Mouse (Mus musculus): Measurements from ENCODE around the gene 1810062G17Rik. TPM values are rescaled to one million over a fixed set of nuclear protein-coding genes. Genes with fewer than 3 reads are reported as not detected.

1810062G17Rik gene
- total RNA-seq, 1 experiment = 1.3 TPM

DNA sequence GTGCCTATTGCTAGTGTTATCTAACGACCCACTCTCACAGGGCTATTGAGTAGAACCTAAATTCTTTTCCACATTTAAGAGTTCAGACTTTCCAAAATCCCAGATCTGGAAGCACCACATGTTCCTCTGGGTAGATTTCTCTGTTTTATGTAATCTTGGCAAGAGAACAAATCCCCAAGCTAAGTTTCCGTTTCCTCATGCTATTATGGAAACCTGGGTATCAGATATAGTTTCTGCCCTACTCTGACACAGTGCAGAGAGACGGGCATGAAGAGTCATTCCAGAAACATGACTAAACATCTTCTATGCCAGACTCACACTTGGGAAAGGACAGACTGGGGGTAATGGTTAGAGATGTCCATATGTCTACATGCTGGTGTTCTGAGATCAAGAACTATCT is 48.7 kb downstream of the 1810062G17Rik start:
- Histone ChIP-seq H3K9ac (ENCODE audit: insufficient read depth, low read depth, low read length, poor library complexity, severe bottlenecking) (no peak overlapping the region), H3K36me3 (ENCODE audit: control insufficient read depth, insufficient read depth, low read length, poor library complexity, severe bottlenecking) (no peaks in the 10 kb centered on the region), H3K9me3 (ENCODE audit: control insufficient read depth, insufficient read depth, low read depth, low read length) (no peaks in the 10 kb centered on the region), H3K4me1 (ENCODE audit: control insufficient read depth in 2 of 2, insufficient read depth in 2 of 2, low read length in 2 of 2, poor library complexity in 1 of 2) (peaks cover 3 to 10% of the 10 kb centered on the region in 2 experiments), H3K27ac (ENCODE audit: insufficient read depth, low read depth, low read length, poor library complexity, severe bottlenecking) (no peak overlapping the region), H3K4me3 (ENCODE audit: insufficient read depth in 1 of 2, low read depth in 1 of 2, low read length in 2 of 2, poor library complexity in 1 of 2, severe bottlenecking in 1 of 2) (no peak overlapping the region)
- TF ChIP-seq ZC3H11A (IDR thresholded peaks at IDR 0.05; ENCODE audit: borderline replicate concordance, low read depth, low read length) = no peak
- TF ChIP-seq MAFK (IDR thresholded peaks at IDR 0.05; ENCODE audit: insufficient read depth, low read depth, low read length) = no peak
- TF ChIP-seq HCFC1 (IDR thresholded peaks at IDR 0.05; ENCODE audit: borderline replicate concordance, insufficient read depth, low read length) = no peak
- TF ChIP-seq CHD2 (IDR thresholded peaks at IDR 0.05; ENCODE audit: low read depth, low read length) = no peak
- no peak for TF ChIP-seq ZNF384 (IDR thresholded peaks at IDR 0.05; ENCODE audit: low read depth, low read length)
- in situ Hi-C loops (cut with MboI; ENCODE audit: low sequenced_read_pairs in 2 of 2, unreplicated experiment in 2 of 2) = no loop called here
- no peak for DNase-seq (ENCODE audit: low read depth, low spot score)

DNA sequence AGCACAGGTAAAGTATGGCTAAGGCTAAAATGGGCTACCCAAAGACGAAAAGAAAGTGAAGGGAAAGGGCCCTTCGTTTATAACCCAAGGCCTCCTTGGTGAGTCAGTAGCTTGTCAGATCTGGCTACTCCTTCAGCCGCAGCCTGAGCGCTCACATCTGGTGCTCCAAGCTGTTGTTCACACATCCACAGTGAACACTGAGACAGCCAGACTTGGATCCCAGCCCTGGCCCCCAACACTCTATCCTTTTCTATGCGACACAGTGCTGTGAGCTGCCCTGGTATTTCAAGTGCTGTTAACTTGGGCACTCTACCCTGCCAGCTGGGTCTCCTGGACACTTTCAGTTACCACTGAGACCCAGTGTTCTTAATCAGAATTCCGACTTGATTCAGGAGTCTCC is 54.6 kb downstream of the 1810062G17Rik start:
- Histone ChIP-seq H3K9ac (ENCODE audit: insufficient read depth, low read depth, low read length, poor library complexity, severe bottlenecking) (no peak overlapping the region), H3K36me3 (ENCODE audit: control insufficient read depth, insufficient read depth, low read length, poor library complexity, severe bottlenecking) (no peaks in the 10 kb centered on the region), H3K9me3 (ENCODE audit: control insufficient read depth, insufficient read depth, low read depth, low read length) (no peaks in the 10 kb centered on the region), H3K27ac (ENCODE audit: insufficient read depth, low read depth, low read length, poor library complexity, severe bottlenecking) (no peak overlapping the region), H3K4me3 (ENCODE audit: insufficient read depth in 1 of 2, low read depth in 1 of 2, low read length in 2 of 2, poor library complexity in 1 of 2, severe bottlenecking in 1 of 2) (no peak overlapping the region), H3K4me1 (ENCODE audit: control insufficient read depth in 2 of 2, insufficient read depth in 2 of 2, low read length in 2 of 2, poor library complexity in 1 of 2) (peaks cover 0 to 2% of the 10 kb centered on the region in 2 experiments; a peak in 1 of 4 replicates)
- no peak for TF ChIP-seq HCFC1 (IDR thresholded peaks at IDR 0.05; ENCODE audit: borderline replicate concordance, insufficient read depth, low read length)
- TF ChIP-seq CHD2 (IDR thresholded peaks at IDR 0.05; ENCODE audit: low read depth, low read length) = no peak
- no peak for TF ChIP-seq ZNF384 (IDR thresholded peaks at IDR 0.05; ENCODE audit: low read depth, low read length)
- TF ChIP-seq MAFK (IDR thresholded peaks at IDR 0.05; ENCODE audit: insufficient read depth, low read depth, low read length) = no peak
- TF ChIP-seq ZC3H11A (IDR thresholded peaks at IDR 0.05; ENCODE audit: borderline replicate concordance, low read depth, low read length) = no peak
- in situ Hi-C loops (cut with MboI; ENCODE audit: low sequenced_read_pairs in 2 of 2, unreplicated experiment in 2 of 2) = no loop called here
- DNase-seq (ENCODE audit: low read depth, low spot score) = no peak

- H3K4me3 ChIP-seq (ENCODE audit: insufficient read depth in 1 of 2, low read depth in 1 of 2, low read length in 2 of 2, poor library complexity in 1 of 2, severe bottlenecking in 1 of 2) = no peak overlapping the region
- no peaks in the 10 kb centered on the region for H3K36me3 ChIP-seq (ENCODE audit: control insufficient read depth, insufficient read depth, low read length, poor library complexity, severe bottlenecking)
- no peak overlapping the region for H3K9ac ChIP-seq (ENCODE audit: insufficient read depth, low read depth, low read length, poor library complexity, severe bottlenecking)
- H3K27ac ChIP-seq (ENCODE audit: insufficient read depth, low read depth, low read length, poor library complexity, severe bottlenecking) = no peak overlapping the region
- in situ Hi-C loops (cut with MboI; ENCODE audit: low sequenced_read_pairs in 2 of 2, unreplicated experiment in 2 of 2) = no loop called here
- H3K4me1 ChIP-seq (ENCODE audit: control insufficient read depth in 2 of 2, insufficient read depth in 2 of 2, low read length in 2 of 2, poor library complexity in 1 of 2) = peaks cover 0 to 2% of the 10 kb centered on the region in 2 experiments; a peak in 1 of 4 replicates
- TF ChIP-seq CHD2 (IDR thresholded peaks at IDR 0.05; ENCODE audit: low read depth, low read length) (no peak), ZNF384 (IDR thresholded peaks at IDR 0.05; ENCODE audit: low read depth, low read length) (no peak), ZC3H11A (IDR thresholded peaks at IDR 0.05; ENCODE audit: borderline replicate concordance, low read depth, low read length) (no peak), MAFK (IDR thresholded peaks at IDR 0.05; ENCODE audit: insufficient read depth, low read depth, low read length) (no peak), HCFC1 (IDR thresholded peaks at IDR 0.05; ENCODE audit: borderline replicate concordance, insufficient read depth, low read length) (no peak)
- H3K9me3 ChIP-seq (ENCODE audit: control insufficient read depth, insufficient read depth, low read depth, low read length) = no peaks in the 10 kb centered on the region
- no peak for DNase-seq (ENCODE audit: low read depth, low spot score)
Observed at GRCm38 (mm10) chr3:36530781-36531180, 55.0 kb downstream of the 1810062G17Rik start.

DNA sequence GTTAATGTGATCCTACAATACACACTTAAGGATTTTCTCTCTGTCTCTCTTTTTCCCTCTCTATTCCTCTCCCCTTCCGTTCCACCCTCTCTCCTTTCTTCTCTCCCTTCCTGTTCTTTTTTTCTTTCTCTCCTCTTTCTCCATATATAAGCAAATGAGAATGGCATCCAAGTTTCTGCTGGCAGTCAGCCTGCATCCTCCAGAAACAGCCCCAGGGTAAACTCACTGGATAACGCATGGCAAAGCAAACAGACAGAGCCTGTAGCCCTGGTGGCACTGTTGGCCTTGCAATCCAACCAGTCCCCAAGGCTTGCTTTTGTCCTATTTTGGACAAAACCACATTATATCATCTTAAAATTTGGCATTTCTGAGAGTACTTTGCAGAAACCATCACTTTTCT is 55.5 kb downstream of the 1810062G17Rik start:
- in situ Hi-C loops (cut with MboI; ENCODE audit: low sequenced_read_pairs in 2 of 2, unreplicated experiment in 2 of 2) = no loop called here
- H3K36me3 ChIP-seq (ENCODE audit: control insufficient read depth, insufficient read depth, low read length, poor library complexity, severe bottlenecking) = no peaks in the 10 kb centered on the region

More for the DNA sequence above, 55.5 kb downstream of the 1810062G17Rik start:
- Histone ChIP-seq H3K9me3 (ENCODE audit: control insufficient read depth, insufficient read depth, low read depth, low read length) (no peaks in the 10 kb centered on the region), H3K27ac (ENCODE audit: insufficient read depth, low read depth, low read length, poor library complexity, severe bottlenecking) (no peak overlapping the region), H3K4me1 (ENCODE audit: control insufficient read depth in 2 of 2, insufficient read depth in 2 of 2, low read length in 2 of 2, poor library complexity in 1 of 2) (peaks cover 0 to 2% of the 10 kb centered on the region in 2 experiments; a peak in 1 of 4 replicates), H3K9ac (ENCODE audit: insufficient read depth, low read depth, low read length, poor library complexity, severe bottlenecking) (no peak overlapping the region), H3K4me3 (ENCODE audit: insufficient read depth in 1 of 2, low read depth in 1 of 2, low read length in 2 of 2, poor library complexity in 1 of 2, severe bottlenecking in 1 of 2) (no peak overlapping the region)
- TF ChIP-seq ZC3H11A (IDR thresholded peaks at IDR 0.05; ENCODE audit: borderline replicate concordance, low read depth, low read length) (no peak), CHD2 (IDR thresholded peaks at IDR 0.05; ENCODE audit: low read depth, low read length) (no peak), HCFC1 (IDR thresholded peaks at IDR 0.05; ENCODE audit: borderline replicate concordance, insufficient read depth, low read length) (no peak), MAFK (IDR thresholded peaks at IDR 0.05; ENCODE audit: insufficient read depth, low read depth, low read length) (no peak), ZNF384 (IDR thresholded peaks at IDR 0.05; ENCODE audit: low read depth, low read length) (no peak)
- DNase-seq (ENCODE audit: low read depth, low spot score) = no peak

Other genes with a start within 250 kb of the 1810062G17Rik start
- gene Anxa5, start within 50 bp of the 1810062G17Rik start, total RNA-seq (2012; rRNA removed) = 69.9 and 131 TPM in 2 replicates
- not detected in 2 replicates for gene Gm11549, start 45.9 kb downstream of the 1810062G17Rik start, total RNA-seq (2012; rRNA removed)
- 27.3 and 39.7 TPM in 2 replicates for gene Exosc9, start 76.7 kb downstream of the 1810062G17Rik start, total RNA-seq (2012; rRNA removed)
- gene Ccna2, start 96.2 kb downstream of the 1810062G17Rik start, total RNA-seq (2012; rRNA removed) = 101 and 127 TPM in 2 replicates
- gene Bbs7, start 137.5 kb downstream of the 1810062G17Rik start, total RNA-seq (2012; rRNA removed) = 2.0 and 2.2 TPM in 2 replicates
- gene Trpc3, start 214.2 kb downstream of the 1810062G17Rik start, total RNA-seq (2012; rRNA removed) = 0.32 and 0.54 TPM in 2 replicates